In the genomic region with DNA sequence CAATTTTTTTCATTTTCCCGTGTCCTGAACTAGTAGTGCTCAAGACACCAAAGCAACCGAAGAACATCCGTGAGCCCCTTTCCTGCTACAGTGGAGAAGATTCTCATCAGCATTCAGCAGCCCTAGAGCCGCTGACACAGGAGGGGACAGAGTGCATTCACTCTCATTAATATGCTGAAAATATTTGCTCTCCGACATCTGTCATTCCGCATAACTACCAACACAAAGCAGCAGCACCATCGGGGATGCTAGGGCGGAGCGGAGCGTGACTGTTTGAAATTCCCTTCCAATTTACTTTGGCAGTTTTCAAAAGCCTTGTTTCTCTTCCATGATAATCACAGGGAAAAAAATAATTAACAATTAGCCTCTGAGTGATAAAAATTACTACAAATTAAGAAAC, we compare ENCODE assay signal across 18 mouse cellular contexts. TPM values are rescaled to one million over a fixed set of nuclear protein-coding genes. Genes with fewer than 3 reads are reported as not detected.
A peak's percentile ranks its signal among the peaks of the same experiment; 100 is the strongest.
DNase-seq lines count a peak whose midpoint lies in the region; ATAC-seq and TF ChIP-seq lines count a peak whose summit lies in the region.
"Had no signal": no experiment of that assay in that cellular context is flagged by ENCODE, and none has a peak within 500 bp of the region (broad histone marks: within the 10 kb centered on the region; RNA-seq: fewer than 3 reads in every experiment).

No protein-coding gene starts in this region.

- H3K36me3 ChIP-seq in hindbrain, embryonic 12.5 days, result no peaks in the 10 kb centered on the region
- no peaks in the 10 kb centered on the region for H3K36me3 ChIP-seq in midbrain, embryonic 12.5 days
- H3K36me3 ChIP-seq: embryonic facial prominence, embryonic 12.5 days; neural tube, embryonic 12.5 days had no signal

- no peak for DNase-seq in layer of hippocampus, adult 2 months (ENCODE audit: low spot score in 2 of 2)
- DNase-seq in layer of hippocampus, adult 8-10 months (ENCODE audit: low spot score in 2 of 2), result no peak
- peak; percentile 46 for DNase-seq in retina, postnatal 1 day
- no peak for DNase-seq in urinary bladder, adult 2 months (ENCODE audit: low spot score)
- DNase-seq in embryo, embryonic 10 days (ENCODE audit: low spot score), result no peak
- DNase-seq in heart, postnatal 4 days, result no peak
- DNase-seq: adrenal gland, postnatal 10 days; cerebellum, adult 18-20 months; left cerebral cortex, postnatal 4 days; lung, adult 2 months; lung, postnatal 4 days had no signal

- peak; percentile 75 for ATAC-seq in hindbrain, embryonic 12.5 days (ENCODE audit: low FRiP score)
- peak; percentile 77 for ATAC-seq in midbrain, embryonic 12.5 days (ENCODE audit: low FRiP score, low read depth)
- ATAC-seq: inflammation-experienced regulatory T-cells, adult 6 months had no signal

- 0 out of 2 replicates have a peak overlapping the region, but pooled peaks have one; percentile 8 for H3K4me2 ChIP-seq in hindbrain, embryonic 12.5 days (replicated peaks)
- H3K4me2 ChIP-seq in midbrain, embryonic 12.5 days (replicated peaks), result no peak overlapping the region
- H3K4me2 ChIP-seq: embryonic facial prominence, embryonic 12.5 days; liver, embryonic 11.5 days; neural tube, embryonic 12.5 days had no signal

- no peak for TF ChIP-seq CTCF in layer of hippocampus, adult 2 months (conservative IDR thresholded peaks at IDR 0.05)

- no peak overlapping the region for H3K9ac ChIP-seq in hindbrain, embryonic 12.5 days
- no peak overlapping the region for H3K9ac ChIP-seq in midbrain, embryonic 12.5 days (replicated peaks)
- H3K9ac ChIP-seq: embryonic facial prominence, embryonic 12.5 days; neural tube, embryonic 12.5 days had no signal

- no peaks in the 10 kb centered on the region for H3K4me1 ChIP-seq in hindbrain, embryonic 12.5 days
- H3K4me1 ChIP-seq in midbrain, embryonic 12.5 days, result 0 out of 2 replicates have a peak, but pooled peaks cover 4% of the 10 kb centered on the region
- H3K4me1 ChIP-seq: embryonic facial prominence, embryonic 12.5 days; neural tube, embryonic 12.5 days had no signal

- peak overlapping the region; percentile 17; the same call in 1 of the 2 replicates for H3K4me3 ChIP-seq in layer of hippocampus, adult 2 months
- no peak overlapping the region for H3K4me3 ChIP-seq in hindbrain, embryonic 12.5 days
- H3K4me3 ChIP-seq in midbrain, embryonic 12.5 days, result no peak overlapping the region
- H3K4me3 ChIP-seq: embryonic facial prominence, embryonic 12.5 days; neural tube, embryonic 12.5 days had no signal

- WGBS in hindbrain, embryonic 12.5 days, result 49% methylated on average over 10 of the region's 10 CpGs
- WGBS in midbrain, embryonic 12.5 days, result 61% methylated on average over 10 of the region's 10 CpGs

- no peaks in the 10 kb centered on the region for H3K27me3 ChIP-seq in hindbrain, embryonic 12.5 days
- no peaks in the 10 kb centered on the region for H3K27me3 ChIP-seq in midbrain, embryonic 12.5 days
- H3K27me3 ChIP-seq: CH12.LX; embryonic facial prominence, embryonic 12.5 days; neural tube, embryonic 12.5 days had no signal

- H3K27ac ChIP-seq in layer of hippocampus, adult 2 months, result no peak overlapping the region
- H3K27ac ChIP-seq in hindbrain, embryonic 12.5 days, result no peak overlapping the region; the same call in 1 of the 2 replicates
- peak overlapping the region; percentile 7; the same call in 1 of the 2 replicates for H3K27ac ChIP-seq in midbrain, embryonic 12.5 days (replicated peaks)
- H3K27ac ChIP-seq: embryonic facial prominence, embryonic 12.5 days; neural tube, embryonic 12.5 days had no signal

- H3K9me3 ChIP-seq in hindbrain, embryonic 12.5 days (replicated peaks), result no peaks in the 10 kb centered on the region
- H3K9me3 ChIP-seq in midbrain, embryonic 12.5 days, result no peaks in the 10 kb centered on the region
- H3K9me3 ChIP-seq: embryonic facial prominence, embryonic 12.5 days; neural tube, embryonic 12.5 days had no signal

RNA-seq across cellular contexts. Expression of gene Rwdd4a, which starts 56.9 kb away (rescaled TPM):
- total RNA-seq in layer of hippocampus, adult 2 months (2021), result 10 to 100 TPM; 27.6 to 29.3 TPM
- total RNA-seq in layer of hippocampus, adult 8-10 months (2022), result 10 to 100 TPM; 28.5 to 36.5 (median 31.8) TPM
- 43.3 and 45.6 TPM in 2 replicates for polyA plus RNA-seq in hindbrain, embryonic 12.5 days (2016; fragmentation: Nextera tagmentation; extraction: Ambion mirVana)
- 37.7 and 40.0 TPM in 2 replicates for polyA plus RNA-seq in midbrain, embryonic 12.5 days (2016; fragmentation: Nextera tagmentation; extraction: Ambion mirVana)
- polyA plus RNA-seq in urinary bladder, adult 2 months (2012; rRNA removed), result 16.5 and 16.9 TPM in 2 replicates
- total RNA-seq in heart, postnatal 4 days (2021), result 10 to 100 TPM; 45.6 to 49.7 TPM

RNA-seq across cellular contexts. Expression of gene Trappc11, which starts 57.1 kb away (rescaled TPM):
- 10 to 100 TPM; 55.9 to 58.7 TPM for total RNA-seq in layer of hippocampus, adult 2 months (2021)
- 10 to 100 TPM; 48.4 to 63.1 (median 56.6) TPM for total RNA-seq in layer of hippocampus, adult 8-10 months (2022)
- 47.5 and 50.1 TPM in 2 replicates for polyA plus RNA-seq in hindbrain, embryonic 12.5 days (2016; fragmentation: Nextera tagmentation; extraction: Ambion mirVana)
- polyA plus RNA-seq in midbrain, embryonic 12.5 days (2016; fragmentation: Nextera tagmentation; extraction: Ambion mirVana), result 46.1 and 48.3 TPM in 2 replicates
- polyA plus RNA-seq in urinary bladder, adult 2 months (2012; rRNA removed), result 24.8 and 27.4 TPM in 2 replicates
- total RNA-seq in heart, postnatal 4 days (2021), result 10 to 100 TPM; 21.6 to 22.4 TPM
